Mouse (Mus musculus) 3134 (cell line): Measurements from ENCODE around the gene Prr15l.

Source experiments
- DNase-seq: peaks from one replicate; pipeline ENCODE4 v3.0.0-alpha.2; 2011; ENCODE audit warnings: low spot score; ENCODE audit not compliant: insufficient read length; ENCODE audit errors: extremely low read depth

Gene Prr15l

DNA sequence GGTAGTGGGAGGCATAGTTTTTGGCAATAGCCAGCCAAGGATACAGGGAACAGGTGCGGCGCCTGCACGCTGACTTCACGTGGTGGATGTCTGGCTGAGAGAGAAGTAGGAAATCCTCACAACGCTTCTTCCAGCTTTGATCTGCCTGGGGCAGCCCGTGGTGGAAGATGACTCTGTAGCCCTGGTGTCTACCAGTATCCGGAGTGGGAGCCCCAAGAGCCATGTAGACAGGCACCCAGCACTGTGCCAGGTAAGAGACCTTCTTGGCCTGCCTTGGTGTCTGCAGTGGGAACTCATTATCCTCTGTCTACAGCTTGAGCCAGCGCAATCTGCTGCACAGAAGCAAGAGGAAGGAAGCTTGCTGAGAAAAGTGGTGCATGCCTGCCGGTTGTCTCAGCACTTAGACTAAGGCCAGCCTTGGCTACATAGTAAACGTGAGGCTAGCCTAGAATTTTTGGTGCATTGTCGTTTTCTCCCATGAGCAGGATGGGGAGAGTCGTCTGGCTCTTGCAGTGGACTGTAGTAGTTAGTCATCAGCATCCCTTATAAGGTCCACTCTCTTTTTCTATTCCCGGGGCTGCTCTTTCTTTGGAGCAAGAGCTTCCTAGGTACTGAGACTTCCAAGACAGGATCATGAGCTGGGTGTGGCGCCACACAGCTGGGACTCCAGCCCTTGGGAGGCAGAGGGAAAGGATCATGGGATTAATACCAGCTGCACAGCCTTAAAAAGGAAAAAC is 17.1 kb downstream of the Prr15l start:
- no peak for DNase-seq

DNA sequence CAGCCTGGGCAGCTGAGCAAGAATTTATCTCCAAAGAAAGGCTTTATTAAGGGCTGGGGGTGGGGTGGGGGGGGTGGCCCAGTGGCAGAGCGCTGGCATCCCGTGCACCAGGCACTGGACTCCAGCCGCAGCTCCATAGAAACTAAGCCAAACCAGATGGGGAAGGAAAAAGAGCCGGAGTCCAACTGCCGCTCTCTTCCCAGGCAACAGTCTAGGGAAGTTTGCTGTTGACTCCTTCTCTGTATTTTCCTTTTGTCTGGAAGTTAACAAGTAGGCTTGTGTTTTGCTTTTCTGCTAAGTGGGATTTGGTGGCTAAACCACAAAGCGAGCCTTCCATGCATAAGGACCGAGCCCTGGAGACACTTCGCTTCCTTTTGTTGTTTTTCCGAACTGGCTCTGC is 18.6 kb downstream of the Prr15l start:
- DNase-seq = no peak

DNA sequence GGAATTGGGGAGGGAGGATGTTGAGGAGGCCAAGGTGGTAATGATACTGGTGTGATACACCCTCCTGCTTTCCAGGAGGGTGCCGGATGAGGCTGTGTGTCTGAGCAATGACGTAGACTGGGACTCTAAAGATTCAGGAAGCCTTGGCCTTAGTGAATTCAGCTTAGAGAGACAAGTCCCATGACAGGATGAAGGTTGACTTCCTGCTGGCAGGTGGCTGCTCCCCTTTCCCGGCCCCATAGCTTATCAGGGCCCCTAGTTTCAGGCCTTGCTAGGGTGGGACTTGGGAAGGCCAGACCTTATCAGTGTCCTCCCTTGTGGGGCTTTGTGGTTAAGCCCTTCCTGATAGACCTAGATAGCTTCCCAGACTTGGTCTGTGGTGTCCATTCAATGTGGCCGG is 19.9 kb downstream of the Prr15l start:
- DNase-seq = no peak

DNA sequence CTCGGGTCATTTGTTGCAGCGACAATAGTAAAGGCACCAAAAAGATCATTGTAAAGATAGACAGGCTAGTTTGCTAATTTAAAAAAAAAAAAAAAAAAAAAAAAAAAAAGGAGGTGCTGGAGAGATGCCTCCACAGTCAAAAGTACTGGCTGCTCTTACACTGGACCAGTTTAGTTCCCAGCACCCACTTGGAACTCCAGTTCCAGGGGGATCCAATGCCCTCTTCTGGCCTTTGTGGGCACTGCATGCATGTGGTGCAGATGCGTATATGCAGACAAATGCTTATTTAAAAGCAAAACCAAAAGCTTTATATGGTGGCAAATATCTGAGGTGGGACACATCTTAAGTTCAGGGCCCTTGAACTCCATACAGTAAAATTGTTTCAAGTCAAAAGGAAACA is 22.9 kb downstream of the Prr15l start:
- no peak for DNase-seq

DNA sequence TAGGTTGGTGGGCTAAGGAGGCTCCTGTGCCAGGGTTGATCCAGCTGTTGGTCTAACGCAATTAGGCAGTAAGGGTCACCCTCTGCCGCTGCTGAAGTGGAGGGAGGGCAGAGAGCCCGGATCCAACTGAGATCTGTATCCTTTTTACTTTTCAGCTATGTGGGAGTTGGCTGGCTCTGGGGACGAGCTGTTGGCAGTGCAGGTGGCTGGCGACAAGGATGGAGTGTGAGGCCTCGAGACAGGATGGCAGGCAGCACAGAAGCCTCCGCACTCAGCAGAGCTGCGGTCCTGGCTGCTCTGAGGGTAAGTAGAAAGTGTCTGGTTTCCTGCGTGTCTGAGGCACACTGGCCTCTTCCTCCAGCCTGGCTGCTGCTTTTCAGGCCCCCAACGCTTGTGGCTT is 24.5 kb downstream of the Prr15l start:
- no peak for DNase-seq

DNA sequence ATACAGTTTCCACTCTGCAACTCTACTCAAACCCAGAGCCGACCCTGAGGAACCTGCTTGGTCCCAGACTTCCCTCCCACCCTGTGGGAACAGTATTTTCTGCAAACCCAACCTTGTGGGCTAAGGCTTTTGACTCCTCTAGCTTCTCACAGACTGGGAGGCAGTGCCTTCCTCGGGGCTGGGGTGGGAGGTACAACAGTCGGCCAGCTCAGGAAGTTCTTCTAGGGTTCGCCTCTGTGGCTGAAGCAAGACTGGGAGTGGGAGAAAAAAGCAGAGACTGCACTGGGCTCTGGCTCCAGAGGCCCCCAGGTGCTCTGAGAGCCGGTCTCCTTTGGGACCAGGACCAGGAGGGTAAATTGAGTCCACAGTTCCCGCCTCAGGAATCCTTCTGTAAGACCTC is 25.0 kb downstream of the Prr15l start:
- no peak for DNase-seq

DNA sequence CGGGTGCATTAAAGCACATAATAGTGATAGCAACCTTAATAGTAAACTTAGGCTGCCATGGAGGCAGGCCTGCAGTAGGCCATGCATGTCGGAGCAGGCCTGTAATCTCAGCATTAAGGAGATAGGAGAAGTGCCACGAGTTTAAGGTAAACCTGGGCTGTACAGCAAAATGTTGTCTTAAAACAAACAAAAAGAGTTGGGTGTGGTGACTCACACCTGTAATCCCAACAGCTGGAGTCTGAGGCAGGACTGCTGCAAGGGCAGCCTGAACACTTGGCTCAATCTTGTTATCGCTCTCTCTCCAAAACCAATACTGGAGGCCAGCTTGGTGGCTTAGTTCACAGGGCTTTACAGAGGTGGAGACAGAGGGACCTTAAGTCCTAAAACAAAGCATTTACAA is 27.2 kb downstream of the Prr15l start:
- DNase-seq = no peak

DNA sequence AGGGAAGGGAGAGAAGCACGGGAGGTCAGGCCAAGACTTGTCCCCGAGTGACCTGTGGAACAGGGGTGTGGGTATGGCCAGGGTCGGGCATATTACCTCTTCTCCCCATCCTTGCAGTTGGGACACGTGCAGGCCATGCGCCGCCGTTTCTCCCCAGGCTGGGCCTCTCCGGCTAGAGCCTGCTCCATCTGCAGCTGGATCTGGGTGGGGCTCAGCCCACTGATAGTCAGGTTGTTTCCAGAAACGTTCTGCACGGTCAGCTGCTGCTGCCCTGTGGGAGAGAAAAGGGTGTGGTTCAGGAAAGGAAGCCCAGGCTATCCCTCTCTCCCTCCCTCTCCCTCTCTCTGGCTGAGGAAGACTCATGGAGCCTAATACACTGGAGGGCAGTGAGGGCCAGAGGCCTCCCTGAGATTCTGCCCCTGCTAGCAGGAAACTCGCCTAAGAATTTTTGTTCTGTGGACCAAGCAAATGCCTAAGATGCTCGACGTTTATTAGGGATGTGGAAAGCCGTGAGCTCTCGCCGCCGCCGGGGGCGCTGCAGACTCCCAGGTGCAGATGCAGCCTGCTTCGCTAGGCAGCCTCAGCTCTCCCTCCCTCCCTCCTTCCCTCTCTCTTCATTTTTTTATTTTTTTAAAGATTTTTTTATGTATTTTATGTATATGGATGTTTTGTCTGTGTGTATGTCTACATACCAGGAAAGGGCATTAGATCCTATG is 28.3 kb downstream of the Prr15l start:
- DNase-seq = no peak

DNA sequence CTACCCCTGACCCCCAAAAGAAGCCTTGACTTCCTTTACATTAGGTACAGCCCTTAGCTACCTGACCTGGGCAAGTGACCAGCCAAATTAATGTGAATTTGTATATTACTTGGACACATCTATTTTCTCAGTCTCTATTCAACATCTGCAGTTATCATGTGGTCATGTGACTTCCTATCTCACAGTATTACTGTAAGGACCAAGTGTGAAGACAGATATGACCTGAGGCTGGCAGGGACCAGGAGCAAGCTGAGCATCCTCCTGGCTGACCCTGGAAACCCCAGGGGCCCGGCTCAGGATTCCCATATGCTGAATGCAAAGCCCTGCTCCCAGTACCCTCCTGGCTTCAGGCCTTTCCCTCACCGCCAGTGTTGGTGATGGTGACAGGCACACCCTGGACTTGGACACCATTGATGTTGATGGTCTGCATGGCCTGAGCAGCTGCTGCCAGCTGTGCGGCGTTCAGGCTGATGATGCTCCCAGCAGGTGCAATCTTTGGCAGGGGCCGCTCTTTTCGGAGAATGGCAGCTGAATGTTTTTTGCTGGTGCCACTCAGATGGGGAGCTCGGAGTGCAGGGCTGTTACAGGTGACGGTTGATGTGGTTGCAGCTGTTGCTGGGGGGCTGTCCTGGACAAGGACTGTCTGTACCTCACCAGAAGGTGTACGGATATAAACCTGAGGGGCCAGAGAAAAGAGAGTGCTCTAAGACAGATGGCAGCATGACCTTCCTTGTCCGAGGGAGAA is 29.3 kb downstream of the Prr15l start:
- DNase-seq = no peak

DNA sequence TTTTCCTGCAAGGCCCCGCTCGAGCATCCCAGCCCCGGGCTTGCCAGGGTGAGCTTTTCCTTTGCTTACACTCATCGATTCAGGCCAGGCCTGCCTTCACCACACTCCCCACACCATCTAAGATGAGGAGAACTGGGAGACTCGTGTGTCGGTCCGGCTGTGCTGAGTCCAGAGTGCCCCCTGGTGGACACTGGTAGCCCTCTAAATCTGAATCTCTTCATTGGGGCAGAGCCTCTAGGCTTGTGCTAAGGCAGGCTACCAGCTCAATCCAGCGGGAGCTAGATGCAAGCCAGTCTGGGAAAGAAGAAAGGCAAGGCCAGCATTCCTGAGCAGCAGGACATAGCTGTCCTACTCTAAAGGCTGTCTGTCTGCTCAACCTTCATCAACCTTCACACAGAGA is 35.7 kb downstream of the Prr15l start:
- peak; percentile 55 for DNase-seq

DNA sequence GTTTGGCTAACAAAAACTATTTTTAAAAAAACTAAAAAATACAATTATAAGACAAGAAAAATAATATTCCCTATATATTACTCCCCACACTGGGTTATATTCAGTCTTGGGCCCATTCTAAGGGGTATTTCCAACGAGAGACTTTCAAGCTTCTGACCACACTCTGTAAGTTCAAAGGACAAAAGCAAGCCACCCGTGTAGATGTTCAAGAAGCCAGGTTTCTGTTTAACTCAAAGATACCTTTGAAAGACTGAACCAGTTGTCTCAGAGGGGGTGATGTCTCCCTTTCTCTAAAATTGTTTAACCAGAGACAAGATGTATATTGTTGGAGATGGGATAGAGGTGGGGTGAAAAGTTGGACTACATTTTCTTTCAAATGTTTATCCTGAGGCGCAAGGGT is 38.3 kb downstream of the Prr15l start:
- no peak for DNase-seq

DNA sequence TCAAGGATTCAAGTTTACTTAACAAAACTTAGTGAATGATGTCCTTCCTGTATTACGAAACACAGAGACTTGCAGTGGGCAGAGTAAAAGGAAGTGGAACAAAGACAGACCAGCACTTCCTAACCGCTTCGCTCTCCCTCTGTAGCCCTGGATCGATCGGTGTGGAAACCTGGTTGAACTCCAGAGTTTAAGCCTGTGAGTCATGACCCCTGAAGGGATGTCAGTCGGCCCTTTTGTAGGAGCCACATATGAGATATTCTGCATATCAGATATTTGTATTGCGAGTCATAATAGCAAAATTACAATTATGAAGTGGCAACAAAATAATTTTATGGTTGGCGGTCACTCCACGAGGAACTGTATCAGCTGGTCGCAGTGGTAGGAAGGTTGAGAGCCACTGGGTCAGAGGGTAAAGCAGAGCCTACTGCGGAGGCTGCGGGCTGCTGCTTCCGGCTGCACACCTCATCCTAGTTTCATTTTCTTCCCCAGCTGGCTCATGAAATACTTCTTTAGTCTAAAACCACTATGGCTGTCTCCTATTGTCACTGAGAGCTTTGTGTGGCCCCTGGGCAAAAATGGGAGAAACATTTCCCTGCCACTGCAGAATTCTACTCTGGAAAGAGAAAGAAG is 39.1 kb downstream of the Prr15l start:
- peak; percentile 38 for DNase-seq

DNA sequence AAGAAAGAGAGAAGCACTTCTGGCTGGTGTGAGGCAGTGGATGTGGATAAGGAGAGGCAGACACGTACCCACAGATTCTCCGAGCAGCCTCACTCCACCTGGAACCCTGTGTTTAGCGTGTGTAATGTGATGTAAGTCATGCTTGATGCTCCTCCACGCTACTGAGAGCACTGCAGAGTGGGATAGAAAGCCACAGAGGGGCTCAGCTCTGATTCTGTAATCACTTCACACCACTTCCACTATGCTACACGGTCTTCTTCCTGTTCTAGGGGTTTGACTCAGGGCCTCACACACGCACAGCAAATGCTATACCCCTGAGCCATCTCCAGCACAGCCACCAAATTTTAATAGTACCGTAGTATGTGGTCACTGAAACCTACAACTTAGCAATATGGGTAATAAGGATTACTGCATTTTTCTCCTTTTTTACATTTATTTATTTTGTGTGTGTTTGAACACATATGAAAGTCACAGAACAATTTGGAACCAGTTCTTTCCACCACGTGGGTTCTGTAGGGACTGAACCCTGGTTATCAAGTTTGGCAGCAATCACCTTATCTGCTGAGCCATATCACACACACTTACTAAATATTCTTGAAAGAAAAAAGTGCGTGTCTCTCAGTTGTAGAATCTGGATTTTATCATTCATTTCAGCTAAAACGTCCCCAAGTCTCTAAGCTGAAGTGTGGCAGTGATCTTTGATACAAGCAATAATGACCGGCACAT is 39.8 kb downstream of the Prr15l start:
- DNase-seq = no peak

DNA sequence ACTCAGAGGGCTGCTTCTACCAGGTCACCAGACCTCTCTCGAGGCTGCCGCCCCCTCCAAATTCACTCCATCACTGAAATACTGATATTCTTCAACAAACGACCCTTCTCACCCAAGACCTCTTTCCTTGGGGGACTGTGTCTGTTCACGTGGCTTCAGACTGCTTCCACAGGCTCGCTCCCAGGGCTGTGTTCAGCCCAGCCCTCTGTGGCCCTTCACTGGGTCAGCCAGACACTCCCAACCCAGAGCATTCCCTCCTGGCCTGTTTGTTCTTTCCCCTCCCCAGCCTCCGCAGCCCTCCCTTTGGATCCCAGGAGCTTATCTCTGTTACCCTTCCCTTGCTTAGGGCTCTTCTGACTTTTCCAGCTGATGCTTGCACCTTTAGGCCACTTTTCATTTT is 40.6 kb downstream of the Prr15l start:
- DNase-seq = no peak

DNA sequence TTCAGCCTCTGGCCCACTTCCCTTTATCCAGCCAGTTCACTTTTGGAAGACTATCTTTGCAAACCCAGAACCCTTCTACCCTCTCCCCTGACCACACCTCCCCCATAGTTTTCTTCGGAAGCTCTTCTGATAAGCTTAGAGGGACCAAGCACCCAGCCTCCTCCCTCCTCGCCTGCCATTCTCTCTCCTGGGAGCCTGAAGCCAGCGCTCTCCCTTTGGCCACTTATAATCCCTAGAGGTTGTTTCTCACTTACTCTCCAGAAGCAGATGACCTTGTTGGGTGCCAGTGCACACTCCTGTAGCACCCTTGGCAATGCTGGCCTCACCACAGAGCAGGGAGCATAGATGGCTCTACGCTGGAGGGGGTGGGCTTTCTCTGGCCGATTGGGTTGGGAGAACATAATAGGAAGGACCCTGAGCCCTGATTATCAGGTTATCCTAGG is 41.4 kb downstream of the Prr15l start:
- peak; percentile 46 for DNase-seq

DNA sequence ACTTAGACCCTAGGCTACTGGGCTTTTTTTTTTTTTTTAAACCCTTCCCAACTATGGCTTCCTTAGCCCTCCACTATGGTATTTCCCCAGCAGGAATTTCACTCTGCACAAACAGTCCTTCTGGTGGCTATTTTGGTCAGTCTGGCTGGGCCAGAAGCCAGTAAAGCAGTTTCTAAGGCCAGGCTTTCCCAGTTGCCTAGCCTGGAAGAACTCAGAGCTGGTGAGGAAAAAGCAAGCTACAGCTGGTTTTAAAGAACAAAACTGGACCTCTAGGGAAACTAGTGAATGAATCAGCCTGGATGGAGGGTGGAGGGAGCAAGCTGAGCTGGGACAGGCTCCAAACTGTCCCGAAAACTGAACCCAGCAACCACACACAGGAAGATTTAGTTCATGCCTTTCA is 41.8 kb downstream of the Prr15l start:
- DNase-seq = peak; percentile 68

DNA sequence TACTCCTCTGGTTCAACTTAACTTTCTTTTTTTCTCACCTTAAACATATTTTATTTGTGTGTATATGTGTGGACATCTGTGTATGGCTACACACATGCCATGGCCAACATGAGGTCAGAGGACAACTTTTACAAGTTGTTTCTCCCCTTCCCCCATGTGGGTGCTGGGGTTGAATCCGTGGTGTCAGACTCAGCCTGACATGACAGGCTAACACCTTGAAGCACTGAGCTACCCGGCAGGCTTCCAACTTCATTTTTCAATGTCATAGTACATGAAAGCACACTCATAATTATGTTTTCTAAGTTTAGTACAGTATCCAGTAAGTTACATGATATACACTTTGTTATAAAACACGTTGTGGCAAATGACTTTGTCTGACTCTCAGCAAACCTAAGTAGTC is 42.4 kb downstream of the Prr15l start:
- DNase-seq = no peak

DNA sequence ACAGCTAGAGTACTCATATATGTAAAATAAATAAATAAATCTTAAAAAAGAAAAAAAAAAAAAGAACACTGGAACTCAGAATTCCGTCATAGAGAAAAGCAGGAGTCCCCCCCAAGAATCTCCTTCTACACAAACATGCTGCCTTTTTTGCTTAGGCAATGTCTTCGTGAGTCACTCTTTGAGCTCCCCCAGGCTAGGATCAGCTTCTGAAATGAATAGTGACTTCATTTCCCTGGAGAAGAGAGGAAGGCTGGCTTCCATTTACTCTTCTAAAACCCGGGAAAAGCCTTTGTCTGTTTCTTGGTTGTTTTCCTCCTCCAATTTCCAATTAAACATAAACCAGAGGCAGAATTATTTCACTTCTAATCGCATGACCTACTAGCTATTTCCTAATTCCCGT is 45.0 kb downstream of the Prr15l start:
- no peak for DNase-seq

DNA sequence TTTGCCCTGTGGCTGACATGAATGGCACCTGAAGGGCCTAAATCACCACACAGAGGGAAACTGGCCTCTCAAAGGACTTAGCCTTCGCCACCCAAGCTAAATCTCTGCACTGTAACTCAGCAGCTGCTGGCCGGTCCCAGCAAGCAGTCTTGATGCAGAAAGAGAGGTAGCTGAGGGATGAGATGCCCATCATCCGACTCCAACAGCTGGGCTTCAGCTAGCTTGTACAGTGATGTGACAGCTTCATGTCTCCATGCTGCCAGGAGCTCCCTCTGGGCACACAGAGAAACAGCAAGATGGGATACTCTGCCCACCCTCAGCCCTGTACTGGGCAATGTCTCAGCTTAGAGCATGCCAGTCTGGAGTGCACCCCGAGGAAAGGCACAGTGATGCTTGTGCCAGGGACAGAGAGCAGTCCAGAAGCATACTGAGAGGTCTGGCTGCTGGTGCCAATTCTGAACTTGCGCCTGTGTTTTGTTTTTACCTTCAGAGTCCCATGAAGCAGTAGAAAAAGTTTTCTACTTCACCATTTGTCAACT is 45.6 kb downstream of the Prr15l start:
- DNase-seq = no peak

DNA sequence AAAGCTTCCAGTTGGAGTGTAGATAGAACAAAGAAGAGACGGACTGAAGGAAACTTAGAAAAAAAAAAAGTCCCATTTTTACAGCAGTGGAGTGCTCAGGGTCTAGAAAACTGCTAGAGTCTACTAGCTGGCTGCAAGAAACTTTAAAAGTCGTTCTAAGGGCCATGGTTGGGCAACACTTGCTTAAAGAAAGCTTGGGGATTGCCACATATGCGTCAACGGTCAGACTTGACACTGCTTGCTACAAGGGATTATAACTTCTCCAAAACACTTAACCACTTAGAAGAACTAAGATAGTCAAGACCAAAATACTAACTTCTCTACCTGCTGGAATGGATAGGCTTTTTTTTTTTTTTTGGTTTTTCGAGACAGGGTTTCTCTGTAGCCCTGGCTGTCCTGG is 46.9 kb downstream of the Prr15l start:
- DNase-seq = no peak
